Mouse (Mus musculus) fat pad, adult 2 months (tissue): ENCODE data around the gene Rhbg.
A peak's percentile ranks its signal among the peaks of the same experiment; 100 is the strongest.
"Not testable (repeated sequence)": the region's sequence is repeated elsewhere in the genome, so short reads cannot be mapped to it uniquely, and the experiment has no call there.

Experiments used
- DNase-seq: peaks from one replicate; pipeline ENCODE4 v3.0.0-alpha.2; 2011; ENCODE audit warnings: low read depth, low spot score; ENCODE audit errors: extremely low read depth

Gene Rhbg

DNA sequence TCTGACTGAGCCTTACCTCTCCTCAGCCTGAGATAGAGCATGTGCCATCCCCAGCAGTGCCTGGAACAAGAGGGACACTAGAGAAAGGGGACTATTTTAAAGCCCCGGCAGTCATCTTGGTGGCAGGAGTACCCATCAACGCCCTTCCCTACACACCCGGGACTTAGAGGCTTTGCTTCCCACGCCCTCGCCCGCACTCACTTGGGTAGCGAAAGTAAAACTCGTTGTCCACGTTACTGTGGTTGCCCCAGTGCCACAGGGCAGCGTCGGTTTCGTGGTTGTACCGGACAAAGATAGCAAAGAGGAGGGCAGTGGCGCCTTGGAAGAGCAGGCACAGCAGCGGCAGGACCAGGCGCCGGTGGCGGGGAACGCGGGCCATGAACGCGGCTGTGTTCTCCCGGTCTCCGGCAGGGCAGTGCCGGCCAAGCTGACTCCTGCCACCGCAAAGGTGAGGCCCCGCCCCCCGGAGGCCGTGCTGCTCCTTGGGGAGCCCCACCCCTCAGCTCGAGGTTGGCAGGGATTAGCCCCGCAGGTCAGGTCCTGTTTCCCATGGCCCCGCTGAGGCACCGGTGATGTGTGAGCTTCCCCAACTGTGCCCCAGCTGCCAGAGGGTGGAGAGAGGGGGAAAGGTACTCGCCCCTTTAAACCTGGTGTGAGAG, at the start of gene Rhbg:
Gene Rhbg (minus strand): TSS at position 442 of the 659 bp plus-strand sequence.
- no peak for DNase-seq

DNA sequence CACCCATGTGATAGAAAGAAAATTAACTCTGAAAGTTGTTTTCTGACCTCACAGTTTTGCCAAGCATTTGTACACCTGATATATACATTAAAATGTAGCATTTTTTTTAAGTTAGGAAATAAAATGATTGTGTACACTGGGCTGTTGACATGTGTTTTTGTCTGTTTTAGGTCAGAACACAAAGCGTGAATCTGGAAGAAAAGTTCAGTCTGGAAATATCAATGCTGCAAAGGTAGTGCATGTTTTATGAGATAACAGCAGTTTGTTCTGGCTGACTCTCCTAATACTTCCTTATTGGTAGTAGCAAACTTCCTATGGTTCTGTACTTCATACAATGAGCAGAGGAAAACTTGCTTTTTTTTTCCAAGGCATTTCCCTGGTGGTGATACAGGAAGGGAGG, 44.7 kb upstream of the Rhbg start:
- no peak for DNase-seq

DNA sequence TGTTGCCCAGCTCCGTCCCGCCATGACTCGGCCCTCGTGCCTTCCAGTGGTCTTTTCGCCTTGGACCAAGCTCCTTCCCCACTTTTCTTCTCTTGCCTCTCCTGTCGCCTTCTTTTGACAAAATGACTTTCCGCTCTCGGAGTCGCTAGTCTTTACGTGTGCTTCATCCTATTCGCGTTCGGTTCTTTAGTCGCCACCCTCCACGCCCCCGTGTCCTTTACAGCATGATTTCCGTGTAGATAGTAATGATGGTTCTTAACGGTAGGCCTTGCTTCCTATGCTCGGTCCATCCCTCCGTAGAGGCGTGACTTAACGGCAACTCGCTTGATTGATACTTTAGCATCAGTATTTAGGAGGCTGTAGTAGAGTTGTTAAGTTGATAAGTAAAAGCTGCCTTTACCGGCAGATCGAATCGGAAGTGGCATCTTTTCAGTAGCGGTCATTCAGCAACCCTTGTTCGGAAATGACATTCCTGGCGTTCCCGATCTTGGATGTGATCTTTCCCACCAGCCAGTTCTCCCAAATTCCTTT, 42.9 kb upstream of the Rhbg start:
- no peak for DNase-seq

DNA sequence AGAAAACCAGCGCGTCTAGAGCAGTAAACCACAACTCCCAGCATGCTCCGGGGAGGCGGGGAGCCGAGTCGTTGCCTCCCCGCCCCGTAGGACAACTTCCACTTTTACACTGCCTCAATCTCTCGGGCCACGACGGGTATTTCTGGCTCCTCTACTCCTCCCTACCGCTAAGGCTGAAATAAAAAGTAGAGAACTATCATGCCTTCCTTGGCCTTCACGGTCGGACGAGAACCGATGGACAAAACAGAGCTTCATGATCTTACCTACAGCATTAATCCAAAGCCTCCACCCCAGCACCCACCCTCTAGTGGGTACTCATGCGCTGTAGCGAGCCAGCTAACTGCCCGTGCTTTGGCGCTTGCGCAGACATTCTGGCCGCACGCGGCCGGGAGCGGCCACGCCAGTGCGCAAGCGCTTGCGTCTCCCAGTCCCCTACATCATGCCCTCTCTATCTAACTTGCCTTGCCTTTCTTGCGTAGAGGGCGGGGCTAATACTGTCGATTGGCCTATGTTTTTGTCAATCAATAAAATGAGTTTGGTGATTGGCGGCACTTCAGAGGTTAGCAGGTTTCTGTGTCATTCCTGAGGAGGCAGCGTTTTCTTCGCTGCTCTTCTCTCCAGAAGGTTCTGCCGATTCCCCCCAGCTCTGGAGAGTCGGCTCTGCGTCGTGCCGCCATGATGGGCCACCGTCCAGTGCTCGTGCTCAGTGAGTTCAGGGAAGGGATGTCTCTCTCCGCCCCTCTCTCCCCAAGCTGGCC, 42.2 kb upstream of the Rhbg start, which contains the start of the genes Tsacc and Cct3:
Gene Tsacc (minus strand): TSS at position 439 of the 758 bp plus-strand sequence.
Gene Cct3 (plus strand): TSS at position 556 of the 758 bp plus-strand sequence.
- peak; percentile 97 for DNase-seq

DNA sequence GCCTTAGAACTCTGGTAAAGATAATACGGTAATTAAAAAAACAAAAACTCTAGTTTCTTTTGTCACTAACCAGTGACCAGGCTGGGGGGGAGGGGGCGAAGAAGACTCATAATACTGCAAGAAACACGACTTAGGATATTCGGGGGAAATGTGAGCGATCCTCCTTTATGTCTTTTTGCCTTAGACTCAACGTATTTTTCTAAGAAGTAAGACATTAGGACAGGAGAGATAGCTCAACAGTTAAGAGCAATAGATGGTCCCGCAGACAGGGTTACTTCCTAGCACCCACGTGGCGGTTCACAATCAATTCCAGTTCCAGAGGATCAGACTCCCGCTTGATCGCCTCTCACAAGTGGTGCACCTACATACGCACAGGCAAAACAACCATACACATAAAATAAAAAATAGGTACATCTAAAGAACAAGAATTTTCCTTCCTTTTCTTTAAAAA, 41.6 kb upstream of the Rhbg start:
- no peak for DNase-seq

DNA sequence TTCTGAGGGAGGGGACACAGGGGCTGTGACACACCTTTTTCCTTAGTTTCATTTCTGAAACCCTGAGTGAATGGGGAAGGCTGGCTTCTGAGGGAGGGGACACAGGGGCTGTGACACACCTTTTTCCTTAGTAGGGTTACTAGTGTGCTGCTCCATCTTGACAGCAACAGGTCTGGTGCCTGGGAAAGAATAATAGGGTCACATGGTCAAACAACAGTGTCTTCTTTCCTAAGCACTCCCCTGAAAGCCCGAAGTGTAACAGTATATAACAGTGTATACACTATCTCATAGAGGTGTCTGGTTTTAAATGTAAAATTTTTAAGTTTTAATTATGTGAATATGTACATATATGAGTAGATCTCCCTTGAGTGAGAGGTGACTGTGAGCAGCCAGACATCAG, 40.8 kb upstream of the Rhbg start:
- DNase-seq: not testable (repeated sequence)

DNA sequence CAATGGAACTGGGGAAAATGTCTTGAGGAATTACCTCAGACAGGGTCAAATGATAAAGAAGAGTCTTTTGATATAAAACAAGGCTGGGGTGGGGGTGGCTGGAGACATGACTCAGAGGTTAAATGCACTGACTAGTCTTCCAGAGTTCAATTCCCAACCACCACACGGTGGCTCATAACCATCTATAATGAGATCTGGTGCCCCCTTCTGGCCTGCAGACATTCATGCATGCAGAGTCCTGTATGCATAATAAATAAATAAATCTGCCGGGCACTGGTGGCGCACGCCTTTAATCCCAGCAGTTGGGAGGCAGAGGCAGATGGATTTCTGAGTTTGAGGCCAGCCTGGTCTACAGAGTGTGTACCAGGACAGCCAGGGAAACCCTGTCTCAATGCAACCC, 37.5 kb upstream of the Rhbg start:
- no peak for DNase-seq

DNA sequence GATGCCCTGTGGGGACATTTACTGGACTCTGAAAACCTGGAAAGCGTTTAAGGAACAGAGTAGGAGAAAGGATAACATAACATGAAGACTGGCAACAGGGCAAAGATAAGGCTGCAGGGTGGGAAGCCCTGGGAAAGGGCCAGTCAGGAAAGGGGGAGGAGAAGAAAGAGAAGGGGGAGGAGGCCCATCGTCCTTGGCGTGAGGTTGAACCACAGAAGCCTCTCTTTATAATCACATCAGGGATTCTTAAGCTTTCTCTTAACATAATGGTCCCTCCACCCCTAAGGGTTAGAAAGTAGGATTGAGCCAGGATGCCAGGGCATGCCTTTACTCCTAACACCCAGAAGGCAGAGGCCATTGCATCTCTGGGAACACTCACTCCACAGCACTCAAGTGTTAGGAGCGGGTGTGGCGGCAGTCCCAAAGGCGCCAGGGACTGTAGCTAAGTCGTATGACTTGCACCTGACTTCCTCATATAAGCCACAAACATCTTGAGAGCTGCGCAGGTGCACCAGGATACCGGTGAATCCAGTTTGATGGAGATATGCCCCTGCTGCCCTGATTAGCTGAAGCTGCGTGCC, 33.7 kb upstream of the Rhbg start:
- not testable (repeated sequence) for DNase-seq

DNA sequence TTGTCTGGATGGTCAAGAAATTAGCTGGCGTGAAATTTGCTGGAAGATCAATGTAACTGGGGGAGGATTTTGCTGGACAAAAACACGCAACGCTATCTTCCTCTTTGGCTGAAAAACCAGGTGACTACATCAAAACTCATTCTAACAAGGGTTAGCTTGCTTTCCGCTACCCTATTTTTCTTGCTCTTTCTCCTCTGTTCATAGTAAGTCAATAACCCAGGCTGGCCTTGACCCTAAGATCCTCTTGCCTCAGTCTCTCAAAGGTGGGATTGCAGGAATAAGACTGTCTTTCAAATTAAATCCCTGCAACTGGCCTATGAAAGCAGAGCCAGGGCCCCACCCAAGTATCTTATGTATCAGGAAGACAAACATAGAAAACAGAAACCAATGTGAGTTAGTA, 32.6 kb upstream of the Rhbg start, which contains the start of gene Gm38392:
Gene Gm38392 (minus strand): TSS at position 101 of the 400 bp plus-strand sequence.
- no peak for DNase-seq

DNA sequence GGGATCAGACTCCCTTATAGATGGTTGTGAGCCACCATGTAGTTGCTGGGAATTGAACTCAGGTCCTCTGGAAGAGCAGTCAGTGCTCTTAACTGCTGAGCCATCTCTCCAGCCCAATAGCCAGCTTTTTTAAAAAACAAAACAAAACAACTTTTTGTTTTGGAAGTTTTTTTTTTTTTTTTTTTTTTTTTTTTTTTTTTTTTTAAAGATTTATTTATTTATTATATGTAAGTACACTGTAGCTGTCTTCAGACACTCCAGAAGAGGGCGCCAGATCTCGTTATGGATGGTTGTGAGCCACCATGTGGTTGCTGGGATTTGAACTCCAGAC, 31.0 kb upstream of the Rhbg start:
- not testable (repeated sequence) for DNase-seq

DNA sequence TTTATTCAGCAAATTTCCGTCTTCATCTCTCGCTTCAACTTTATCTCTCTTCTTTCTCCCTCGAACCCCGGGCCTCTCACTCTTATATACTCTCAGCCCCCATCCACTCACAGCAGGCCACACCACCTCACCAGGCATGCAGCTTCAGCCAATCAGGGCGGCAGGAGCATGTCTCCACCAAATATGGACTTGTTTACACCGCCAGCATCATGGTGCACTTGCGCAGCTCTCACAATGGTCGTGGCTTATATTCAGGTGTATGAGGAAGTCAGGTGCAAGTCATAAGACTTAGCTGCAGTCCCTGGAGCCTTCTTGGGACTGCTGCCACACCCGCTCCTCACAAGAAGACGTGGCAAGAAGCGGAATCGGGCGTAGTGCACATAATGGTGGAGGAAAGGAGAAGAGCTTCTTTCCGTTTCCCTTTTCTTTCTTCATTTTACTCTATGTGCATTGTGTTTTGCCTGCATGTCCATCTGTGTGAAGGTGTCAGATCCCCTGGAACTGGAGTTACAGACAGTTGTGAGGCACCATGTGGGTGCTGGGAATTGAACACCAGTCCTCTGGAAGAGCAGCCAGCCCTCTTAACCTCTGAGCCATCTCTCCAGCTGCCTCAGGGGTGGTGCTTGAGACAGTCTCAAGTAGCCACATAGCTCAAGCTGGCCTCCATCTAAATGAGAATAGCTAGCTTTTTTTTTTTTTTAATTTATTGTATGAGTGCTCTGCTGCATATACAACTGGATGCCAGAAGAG, 30.5 kb upstream of the Rhbg start:
- DNase-seq: not testable (repeated sequence)

DNA sequence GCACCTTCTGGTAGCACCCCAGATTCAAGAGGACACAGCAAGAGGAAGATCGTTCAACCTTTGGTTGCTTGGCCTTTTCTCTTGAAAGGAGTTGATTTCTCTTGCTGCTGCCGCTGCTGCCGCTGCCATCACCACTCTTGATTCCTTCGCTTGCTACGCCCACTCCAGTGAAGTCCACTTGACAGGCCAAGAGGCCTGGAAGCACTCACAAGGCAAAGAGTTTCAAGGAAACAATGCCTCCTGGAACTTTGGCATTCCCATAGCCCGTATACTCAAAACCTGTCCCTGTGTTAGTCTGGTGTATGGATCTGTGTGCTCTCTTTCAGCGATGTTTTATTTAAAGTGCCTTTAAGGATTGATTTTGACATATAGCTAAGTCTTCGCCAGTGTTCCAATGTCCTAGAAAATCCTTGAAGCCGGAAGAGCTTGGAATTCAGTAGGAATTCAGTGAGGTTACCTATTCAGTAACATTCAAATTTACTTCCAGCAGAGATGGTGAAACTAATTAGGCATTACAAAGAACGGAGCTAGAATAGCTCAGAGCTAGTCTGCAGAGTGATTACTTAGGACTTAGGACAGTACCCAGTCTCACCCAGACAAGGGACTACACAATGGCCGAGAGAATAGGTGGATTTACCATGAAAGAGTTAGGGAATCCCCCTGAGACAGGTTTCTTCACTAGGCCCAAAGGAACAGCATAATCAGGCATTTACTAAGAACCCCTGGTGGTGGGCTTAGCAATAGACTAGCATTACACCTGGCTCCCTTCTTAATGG, 26.8 kb upstream of the Rhbg start:
- DNase-seq: not testable (repeated sequence)

DNA sequence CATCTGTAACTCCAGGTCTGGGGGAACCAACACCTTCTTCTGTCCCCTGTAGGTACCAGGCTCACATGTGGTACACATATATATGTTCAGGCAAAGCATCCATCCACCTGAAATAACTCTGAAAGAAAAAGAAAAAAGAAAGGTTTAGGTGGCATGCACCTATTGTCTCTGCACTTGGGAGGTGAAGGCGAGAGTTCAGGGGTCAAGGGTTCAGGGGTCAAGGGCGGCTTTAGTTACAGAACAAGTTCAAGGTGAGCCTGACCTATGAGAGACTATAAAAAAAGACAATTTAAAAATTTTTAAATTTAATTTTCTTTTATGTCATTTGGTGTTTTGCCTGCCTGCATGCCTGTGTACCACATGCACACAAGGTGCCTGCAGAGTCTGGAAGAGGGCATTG, 25.5 kb upstream of the Rhbg start:
- DNase-seq: no peak

DNA sequence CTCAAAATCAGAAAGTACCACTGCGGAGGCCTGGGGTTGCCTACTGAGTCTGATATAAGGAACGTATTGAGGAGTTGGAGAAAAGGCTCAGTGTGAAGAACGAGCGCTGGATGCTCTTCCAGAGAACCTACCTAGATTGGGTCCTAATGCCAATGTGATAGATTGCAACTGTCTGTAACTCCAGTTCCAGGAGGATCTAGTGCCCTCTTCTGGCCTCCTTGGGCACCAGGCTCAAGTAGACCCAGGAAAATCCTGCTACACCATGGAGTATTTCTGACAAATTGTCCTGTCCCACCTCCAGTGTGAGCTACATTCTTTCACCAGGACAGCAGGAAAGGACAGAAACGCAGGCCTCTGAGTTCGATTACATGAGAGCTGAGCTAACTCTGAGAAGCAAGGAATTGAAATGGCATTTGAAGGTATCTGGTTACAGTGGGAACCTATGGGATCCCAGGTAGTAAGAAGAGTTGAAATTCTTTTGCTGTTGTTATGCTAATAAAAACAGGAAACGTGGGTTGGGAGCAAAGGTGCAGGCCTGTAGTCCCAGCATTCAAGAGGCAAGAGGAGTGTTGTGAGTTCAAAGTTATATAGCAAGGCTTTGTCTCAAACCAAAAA, 22.1 kb upstream of the Rhbg start:
- DNase-seq: no peak

DNA sequence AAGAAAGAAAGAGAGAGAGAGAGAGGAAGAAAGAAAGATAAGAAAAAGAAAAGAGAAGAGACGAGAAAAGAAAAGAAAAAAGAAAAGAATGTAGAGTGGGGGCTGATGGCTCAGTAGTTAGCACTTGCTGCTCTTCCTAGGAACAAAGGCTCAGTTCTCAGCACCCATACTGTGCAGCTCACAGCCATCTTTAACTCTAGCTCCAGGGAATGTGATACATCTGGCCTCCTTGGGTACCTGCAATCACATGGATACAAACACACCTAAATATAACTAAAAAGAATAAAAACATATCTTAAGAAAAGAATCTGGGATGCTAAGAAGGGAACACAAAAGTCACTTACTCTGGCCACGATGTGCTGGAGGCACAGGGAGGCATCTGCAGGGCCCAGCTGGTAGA, 21.6 kb upstream of the Rhbg start:
- no peak for DNase-seq

DNA sequence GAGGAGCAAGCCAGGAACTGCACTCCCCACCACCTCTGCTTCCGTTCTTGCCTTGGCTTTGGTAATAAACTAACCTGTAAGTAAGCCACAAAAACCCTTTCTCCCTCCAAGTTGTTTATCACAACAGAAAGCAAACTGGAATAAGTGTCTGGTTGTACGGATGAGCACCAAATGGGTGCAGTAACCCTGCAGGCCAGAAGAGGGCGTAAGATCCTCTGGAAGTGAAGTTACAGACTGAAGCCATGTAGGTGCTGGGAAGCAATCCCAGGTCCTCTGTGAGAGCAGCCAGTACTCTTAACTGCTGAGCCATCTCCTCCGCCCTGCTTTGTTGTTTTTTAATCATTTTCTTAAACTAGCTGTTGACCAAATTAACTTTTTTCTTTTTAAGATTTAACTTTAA, 19.5 kb upstream of the Rhbg start:
- no peak for DNase-seq

DNA sequence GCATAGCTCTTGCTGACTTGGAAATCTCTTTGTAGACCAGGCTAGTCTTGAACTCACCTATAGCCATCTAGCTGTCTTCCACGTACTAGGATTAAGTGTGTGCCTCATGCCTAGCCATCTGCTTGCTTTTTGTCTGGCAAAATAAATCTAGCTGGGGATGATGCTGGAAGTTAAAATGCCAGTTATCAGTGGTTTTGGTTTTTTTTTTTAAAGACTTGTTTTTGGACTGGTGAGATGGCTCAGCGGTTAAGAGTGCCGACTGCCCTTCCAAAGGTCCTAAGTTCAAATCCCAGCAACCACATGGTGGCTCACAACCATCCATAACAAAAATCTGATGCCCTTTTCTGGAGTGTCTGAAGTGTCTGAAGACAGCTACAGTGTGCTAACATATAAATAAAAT, 17.4 kb upstream of the Rhbg start:
- DNase-seq: no peak

DNA sequence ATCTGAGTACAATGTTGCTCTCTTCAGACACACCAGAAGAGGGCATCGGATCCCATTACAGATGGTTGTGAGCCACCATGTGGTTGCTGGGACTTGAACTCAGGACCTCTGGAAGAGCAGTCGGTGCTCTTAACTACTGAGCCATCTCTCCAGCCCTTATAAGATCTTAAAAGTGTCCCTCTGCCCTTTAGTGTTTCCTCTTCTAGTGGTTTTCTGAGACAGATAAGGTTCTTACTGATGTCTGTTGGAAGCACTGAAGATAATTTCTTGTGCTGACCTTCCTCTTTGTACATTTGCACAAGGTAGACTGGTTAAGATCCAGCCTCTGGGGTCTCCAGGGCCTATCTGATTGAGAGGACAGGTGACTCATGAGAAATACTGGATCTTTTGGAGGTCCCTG, 16.8 kb upstream of the Rhbg start:
- DNase-seq: not testable (repeated sequence)

DNA sequence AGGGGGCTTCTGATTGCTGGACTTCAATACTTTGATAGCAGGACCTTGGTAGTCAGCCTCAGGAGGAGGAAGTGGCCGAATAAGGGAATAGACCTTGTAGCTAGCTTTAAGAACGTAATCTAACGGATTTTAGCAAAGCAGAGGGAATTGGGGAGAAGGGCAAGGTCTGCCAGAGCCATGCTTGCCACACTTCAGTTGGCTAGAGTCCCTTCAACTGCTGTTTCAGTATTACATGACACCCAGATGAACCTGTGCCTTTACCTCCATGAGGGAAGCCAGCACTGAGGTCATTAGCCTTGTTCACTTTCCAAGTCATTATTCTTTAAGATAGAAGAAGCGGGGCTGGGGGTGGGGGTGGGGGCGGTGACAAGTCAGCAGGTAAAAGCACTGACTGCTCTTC, 14.5 kb upstream of the Rhbg start:
- no peak for DNase-seq

DNA sequence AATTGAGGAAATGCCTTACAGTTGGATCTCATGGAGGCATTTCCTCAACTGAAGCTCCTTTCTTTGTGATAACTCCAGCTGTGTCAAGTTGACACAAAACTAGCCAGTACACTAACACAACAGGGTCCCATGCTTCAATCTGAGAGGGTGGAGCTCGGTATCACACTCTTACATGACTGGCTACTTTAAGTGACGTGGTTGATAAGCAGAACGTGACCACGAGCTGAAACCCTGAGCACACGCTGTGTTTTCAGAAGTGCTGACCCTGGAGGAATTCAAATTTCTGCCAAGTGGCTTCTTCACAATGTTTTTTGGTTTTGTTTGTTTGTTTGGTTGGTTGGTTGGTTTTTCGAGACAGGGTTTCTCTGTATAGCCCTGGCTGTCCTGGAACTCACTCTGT, 13.5 kb upstream of the Rhbg start:
- DNase-seq: not testable (repeated sequence)
